Mouse (Mus musculus) myocyte (in vitro differentiated cells): Measurements from ENCODE around the gene Maged2. TPM values are rescaled to one million over a fixed set of nuclear protein-coding genes. Genes with fewer than 3 reads are reported as not detected.
A peak's percentile ranks its signal among the peaks of the same experiment; 100 is the strongest.
"Not testable (repeated sequence)": the region's sequence is repeated elsewhere in the genome, so short reads cannot be mapped to it uniquely, and the experiment has no call there.

ENCODE experiments used
- H3K27me3 ChIP-seq: one replicate; pipeline ENCODE4 v1.6.1; 2011; ENCODE audit not compliant: control insufficient read depth, insufficient read depth, insufficient read length
- H3K36me3 ChIP-seq: one replicate; pipeline ENCODE4 v1.6.1; 2011; ENCODE audit not compliant: control insufficient read depth, insufficient read depth
- H3K4me2 ChIP-seq: one replicate; pipeline ENCODE4 v1.6.1; 2011; ENCODE audit warnings: low read depth, control low read depth
- H3K4me3 ChIP-seq: one replicate; pipeline ENCODE4 v1.5.1; 2011; ENCODE audit warnings: mild to moderate bottlenecking, control low read depth, moderate library complexity
- H3K79me2 ChIP-seq: one replicate; pipeline ENCODE4 v1.6.1; 2011; ENCODE audit not compliant: control insufficient read depth, insufficient read depth
- H3ac ChIP-seq: one replicate; pipeline ENCODE4 v1.6.1; 2011; ENCODE audit not compliant: control insufficient read depth, insufficient read length
- CEBPB ChIP-seq: IDR thresholded peaks from 2 replicates; pipeline ENCODE4 v1.6.1; 2011; ENCODE audit warnings: mild to moderate bottlenecking, moderate library complexity; ENCODE audit not compliant: poor library complexity, insufficient read depth, severe bottlenecking
- E2F4 ChIP-seq: IDR thresholded peaks from one replicate; pipeline ENCODE4 v1.6.1; 2011; ENCODE audit warnings: mild to moderate bottlenecking, control low read depth, moderate library complexity; ENCODE audit not compliant: insufficient read depth
- MAX ChIP-seq: IDR thresholded peaks from one replicate; pipeline ENCODE4 v1.6.1; 2011; ENCODE audit warnings: low read depth, mild to moderate bottlenecking, control low read depth
- MYOD1 ChIP-seq, 3 experiments: IDR thresholded peaks; one replicate each; pipeline ENCODE4 v1.6.1; 2011; ENCODE audit warnings: control low read depth in 2 of 3, low read depth in 2 of 3, mild to moderate bottlenecking in 2 of 3, moderate library complexity in 1 of 3; ENCODE audit not compliant: insufficient read length in 2 of 3, control insufficient read depth in 1 of 3
- MYOG ChIP-seq, 3 experiments: IDR thresholded peaks; one replicate each; pipeline ENCODE4 v1.6.1; 2011; ENCODE audit warnings: control low read depth in 2 of 3, low read depth in 2 of 3, mild to moderate bottlenecking in 2 of 3; ENCODE audit not compliant: insufficient read length in 2 of 3, control insufficient read depth in 1 of 3, insufficient read depth in 1 of 3
- POLR2A ChIP-seq: IDR thresholded peaks from one replicate; pipeline ENCODE4 v1.6.1; 2011; ENCODE audit warnings: low read depth, mild to moderate bottlenecking, control low read depth, moderate library complexity; ENCODE audit not compliant: insufficient read length
- POLR2AphosphoS2 ChIP-seq: IDR thresholded peaks from one replicate; pipeline ENCODE4 v1.6.1; 2011; ENCODE audit warnings: low read depth, control low read depth; ENCODE audit not compliant: insufficient read length
- REST ChIP-seq: IDR thresholded peaks from one replicate; pipeline ENCODE4 v1.6.1; 2011; ENCODE audit warnings: mild to moderate bottlenecking, control low read depth, moderate library complexity; ENCODE audit not compliant: insufficient read depth, insufficient read length
- SRF ChIP-seq: IDR thresholded peaks from one replicate; pipeline ENCODE4 v1.6.1; 2011; ENCODE audit warnings: low read depth; ENCODE audit not compliant: control insufficient read depth, insufficient read length
- TCF12 ChIP-seq: IDR thresholded peaks from one replicate; pipeline ENCODE4 v1.6.1; 2011; ENCODE audit warnings: mild to moderate bottlenecking, control low read depth; ENCODE audit not compliant: poor library complexity, insufficient read depth, severe bottlenecking
- TCF3 ChIP-seq: IDR thresholded peaks from one replicate; pipeline ENCODE4 v1.6.1; 2011; ENCODE audit warnings: low read depth, control low read depth; ENCODE audit not compliant: insufficient read length
- USF1 ChIP-seq: IDR thresholded peaks from one replicate; pipeline ENCODE4 v1.6.1; 2011; ENCODE audit warnings: low read depth, mild to moderate bottlenecking, control low read depth, moderate library complexity
- polyA plus RNA-seq: library from polyadenylated mRNA; unstranded; fragments of >200 nt; fragmentation: generic; extraction: Trizol; gene quantifications from one replicate; pipeline ENCODE4 v1.2.1, GENCODE M21; 2012; ENCODE audit warnings: missing spikeins

Gene Maged2
- 66.9 TPM for polyA plus RNA-seq

- TF ChIP-seq E2F4 (no peak), POLR2AphosphoS2 (no peak), TCF12 (no peak), REST (no peak), MAX (no peak), CEBPB (no peak), MYOG (IDR thresholded peaks at IDR 0.05; ENCODE audit: control insufficient read depth in 1 of 3, insufficient read depth in 1 of 3, insufficient read length in 2 of 3, low read depth in 2 of 3) (no peak)
- H3K79me2 ChIP-seq, result peaks cover 5% of the 10 kb centered on the region
- H3K36me3 ChIP-seq, result no peaks in the 10 kb centered on the region
- no peak within 1 kb of the TSS for H3ac ChIP-seq
- H3K27me3 ChIP-seq, result no peaks in the 10 kb centered on the region
- peak within 1 kb of the TSS; percentile 71 for H3K4me2 ChIP-seq
- peak within 1 kb of the TSS; percentile 41 for H3K4me3 ChIP-seq
Observed at GRCm38 (mm10) chrX:150814139-150814469, at the start of gene Maged2. Gene Maged2 (minus strand): TSS chrX:150814345.

DNA sequence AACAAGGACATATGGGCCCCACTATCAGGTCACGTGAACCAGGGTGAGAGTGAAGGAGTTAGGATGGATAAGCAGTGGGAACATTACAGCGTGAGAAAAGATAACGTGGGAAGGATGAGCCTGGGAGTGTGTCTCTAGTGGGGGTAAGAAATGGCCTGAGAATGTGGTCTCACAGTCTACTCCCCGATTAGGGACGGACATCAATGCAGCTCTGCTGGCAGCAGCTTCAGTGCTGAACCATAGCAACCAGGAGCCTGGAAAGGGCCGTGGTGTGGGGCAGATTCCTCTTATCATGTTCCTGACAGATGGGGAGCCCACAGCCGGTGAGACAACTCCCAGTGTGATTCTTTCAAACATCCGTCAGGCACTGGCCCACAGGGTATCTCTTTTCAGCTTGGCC, 34.1 kb upstream of the Maged2 start:
- H3K4me3 ChIP-seq, result no peak overlapping the region
- no peak overlapping the region for H3ac ChIP-seq
- TF ChIP-seq SRF (no peak), POLR2AphosphoS2 (no peak), TCF3 (no peak), MYOG (IDR thresholded peaks at IDR 0.05; ENCODE audit: control insufficient read depth in 1 of 3, insufficient read depth in 1 of 3, insufficient read length in 2 of 3, low read depth in 2 of 3) (no peak), CEBPB (no peak), TCF12 (no peak), REST (no peak), E2F4 (no peak)
- no peaks in the 10 kb centered on the region for H3K27me3 ChIP-seq
- H3K36me3 ChIP-seq, result no peaks in the 10 kb centered on the region
- H3K79me2 ChIP-seq, result no peaks in the 10 kb centered on the region
- H3K4me2 ChIP-seq, result no peak overlapping the region

GRCm38 (mm10) chrX:150845480-150846205, 31.5 kb upstream of the Maged2 start:
- H3K4me3 ChIP-seq, H3K4me2 ChIP-seq, H3K27me3 ChIP-seq, H3ac ChIP-seq, H3K36me3 ChIP-seq, H3K79me2 ChIP-seq: not testable (repeated sequence)

- H3K4me2 ChIP-seq, H3K79me2 ChIP-seq, H3K4me3 ChIP-seq, H3K27me3 ChIP-seq, H3K36me3 ChIP-seq, H3ac ChIP-seq: not testable (repeated sequence)
Observed at GRCm38 (mm10) chrX:150843257-150843656, 29.1 kb upstream of the Maged2 start.

DNA sequence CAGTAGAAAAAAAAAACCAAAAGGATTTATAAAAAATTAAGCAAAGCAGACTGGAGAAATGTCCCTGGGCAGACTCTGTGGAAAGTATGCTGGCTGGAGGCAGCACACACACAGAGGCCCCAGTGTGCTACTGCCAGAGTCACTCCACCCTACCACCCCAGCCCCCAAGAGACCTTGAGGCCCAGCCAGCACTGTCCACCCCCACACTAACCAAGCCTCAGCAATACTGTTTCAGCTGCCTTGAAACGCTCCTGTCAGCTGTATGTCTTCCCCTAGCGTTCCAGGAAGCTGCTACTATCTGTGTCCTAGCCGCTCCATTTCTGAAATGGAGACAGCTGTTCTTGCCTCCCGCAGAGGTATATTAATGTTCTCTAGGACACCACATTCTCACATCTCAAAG, 16.2 kb upstream of the Maged2 start:
- Histone ChIP-seq H3K79me2 (no peaks in the 10 kb centered on the region), H3K27me3 (no peaks in the 10 kb centered on the region), H3K4me2 (no peak overlapping the region), H3ac (no peak overlapping the region), H3K4me3 (no peak overlapping the region), H3K36me3 (no peaks in the 10 kb centered on the region)
- TF ChIP-seq SRF (no peak), USF1 (no peak), MYOD1 (IDR thresholded peaks at IDR 0.05; ENCODE audit: control insufficient read depth in 1 of 3, insufficient read length in 2 of 3, low read depth in 2 of 3) (peak in 1 of 3 experiments; percentile 61)

DNA sequence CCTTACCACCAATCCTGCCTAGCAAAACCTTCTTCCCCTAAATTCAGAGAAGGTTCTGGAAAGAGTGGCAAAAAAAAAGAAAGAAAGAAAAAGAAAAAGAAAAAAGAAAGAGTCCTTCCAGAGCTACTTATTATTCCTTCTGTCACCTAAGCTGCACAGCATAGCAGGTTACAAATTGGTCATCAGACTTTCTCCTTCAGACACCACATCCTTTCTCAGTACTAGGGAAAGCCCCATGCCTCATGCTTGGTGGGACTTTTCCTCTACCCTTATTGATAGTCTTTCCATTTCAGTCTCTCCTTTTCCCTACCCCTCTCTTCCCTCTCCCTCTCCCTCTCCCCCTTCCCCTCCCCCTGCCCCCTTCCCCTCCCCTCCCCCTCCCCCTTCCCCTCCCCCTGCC, 3.1 kb upstream of the Maged2 start:
- H3K36me3 ChIP-seq, result no peaks in the 10 kb centered on the region
- H3K4me3 ChIP-seq, result no peak overlapping the region
- H3K27me3 ChIP-seq, result no peaks in the 10 kb centered on the region
- no peak overlapping the region for H3ac ChIP-seq
- no peak for TF ChIP-seq POLR2A
- TF ChIP-seq MAX, result no peak
- TF ChIP-seq SRF, result no peak
- TF ChIP-seq MYOD1 (IDR thresholded peaks at IDR 0.05; ENCODE audit: control insufficient read depth in 1 of 3, insufficient read length in 2 of 3, low read depth in 2 of 3), result no peak
- TF ChIP-seq POLR2AphosphoS2, result no peak
- no peak for TF ChIP-seq USF1
- TF ChIP-seq MYOG (IDR thresholded peaks at IDR 0.05; ENCODE audit: control insufficient read depth in 1 of 3, insufficient read depth in 1 of 3, insufficient read length in 2 of 3, low read depth in 2 of 3), result no peak
- TF ChIP-seq E2F4, result no peak
- H3K4me2 ChIP-seq, result no peak overlapping the region
- H3K79me2 ChIP-seq, result peaks cover 3% of the 10 kb centered on the region
